Mouse (Mus musculus) CD8-positive naive resting alpha-beta T cell, adult 57 days (primary cell): Measurements from ENCODE around the gene Paics. TPM values are rescaled to one million over a fixed set of nuclear protein-coding genes. Genes with fewer than 3 reads are reported as not detected.

ENCODE experiments used
- total RNA-seq: library from RNA; stranded (reverse); gene quantifications from one replicate; pipeline ENCODE4 v1.2.4, GENCODE M21; 2023

Paics gene
- total RNA-seq: 94.5 TPM

DNA sequence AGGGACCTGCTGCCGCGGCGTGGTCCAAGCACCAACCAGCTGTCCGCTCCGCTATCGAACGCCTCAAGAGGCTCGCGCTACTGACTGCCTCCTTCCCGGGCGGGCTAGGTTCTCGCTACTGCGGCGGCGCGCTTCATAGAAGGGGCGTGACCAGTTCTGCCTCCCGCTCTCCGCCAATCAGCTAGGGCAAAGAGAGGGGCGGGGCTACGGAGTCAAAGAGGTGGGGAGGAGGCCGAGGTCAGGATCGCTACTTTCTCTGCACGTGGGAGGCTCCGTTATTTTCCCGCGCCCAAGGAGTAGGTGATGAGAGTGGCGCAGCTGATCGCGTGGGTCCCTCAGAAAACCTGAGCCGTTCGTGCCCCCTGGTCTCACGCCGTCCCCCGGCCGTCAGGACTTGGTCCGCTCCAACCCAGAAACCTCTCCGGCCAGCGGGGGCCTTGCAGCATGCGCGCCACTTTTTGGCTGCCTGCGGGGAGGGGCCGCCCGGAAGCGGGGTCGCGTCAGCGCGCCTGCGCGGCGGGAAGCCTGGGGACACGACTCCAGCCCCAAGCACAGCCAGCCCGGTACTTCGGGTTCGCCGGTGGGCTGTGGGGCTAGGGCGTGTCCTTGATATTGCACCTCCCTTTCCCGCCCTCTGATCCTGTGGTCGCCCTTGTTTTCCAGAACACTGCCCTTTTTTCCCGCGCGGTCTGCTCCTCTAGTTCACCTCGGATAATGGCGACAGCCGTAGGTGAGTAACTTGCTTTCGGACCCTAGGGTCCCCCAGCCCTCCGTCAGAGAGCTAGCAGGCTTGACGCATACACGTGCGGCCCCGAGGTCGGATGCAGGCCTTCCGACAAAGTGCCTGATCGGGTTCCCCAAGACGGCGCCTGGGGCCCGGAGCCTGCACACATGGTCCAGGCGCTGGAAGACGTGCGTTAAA, at the start of gene Paics, which contains the start of gene Ppat:
TSS of gene Paics (plus strand) at position 202 of the 922 bp plus-strand sequence.
TSS of gene Ppat (minus strand) at position 473 of the 922 bp plus-strand sequence.

DNA sequence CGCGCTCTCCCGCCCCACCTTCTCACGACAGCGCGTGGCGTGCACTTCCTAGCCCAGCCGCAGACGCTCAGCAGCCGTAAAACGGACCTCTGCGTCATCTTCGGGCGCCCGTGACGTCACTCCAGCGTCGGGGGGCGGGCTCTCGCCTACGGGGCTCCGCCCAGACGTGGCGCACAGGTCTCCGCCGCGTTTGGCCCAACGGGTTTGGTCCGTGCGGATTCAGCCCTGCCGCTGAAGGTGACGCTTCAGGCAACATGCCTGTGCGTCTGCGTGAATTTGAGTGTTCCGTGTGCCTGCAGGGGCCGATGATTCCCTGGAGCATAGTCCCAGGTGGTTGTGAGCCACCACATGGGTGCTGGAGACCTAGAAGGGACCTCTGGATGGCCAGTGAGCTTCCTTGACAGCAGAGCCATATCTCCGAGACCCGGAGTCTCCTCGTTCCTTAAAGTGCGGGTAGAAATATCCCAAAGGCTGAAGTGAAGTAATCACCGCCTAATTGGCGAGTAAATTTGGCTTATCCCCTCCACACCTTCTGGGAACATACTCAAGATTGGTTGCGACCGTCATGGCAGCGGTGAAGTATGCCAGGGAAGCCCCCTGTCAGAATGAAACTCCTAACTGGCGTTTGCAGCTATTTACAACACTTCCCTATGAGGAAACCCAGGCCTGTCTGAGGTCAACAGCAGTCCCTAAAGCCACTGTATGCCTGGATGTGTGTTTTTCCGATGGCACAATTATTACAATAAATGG, 45.5 kb upstream of the Paics start, which contains the start of gene Aasdh:
TSS of gene Aasdh (minus strand) at position 110 of the 750 bp plus-strand sequence.

DNA sequence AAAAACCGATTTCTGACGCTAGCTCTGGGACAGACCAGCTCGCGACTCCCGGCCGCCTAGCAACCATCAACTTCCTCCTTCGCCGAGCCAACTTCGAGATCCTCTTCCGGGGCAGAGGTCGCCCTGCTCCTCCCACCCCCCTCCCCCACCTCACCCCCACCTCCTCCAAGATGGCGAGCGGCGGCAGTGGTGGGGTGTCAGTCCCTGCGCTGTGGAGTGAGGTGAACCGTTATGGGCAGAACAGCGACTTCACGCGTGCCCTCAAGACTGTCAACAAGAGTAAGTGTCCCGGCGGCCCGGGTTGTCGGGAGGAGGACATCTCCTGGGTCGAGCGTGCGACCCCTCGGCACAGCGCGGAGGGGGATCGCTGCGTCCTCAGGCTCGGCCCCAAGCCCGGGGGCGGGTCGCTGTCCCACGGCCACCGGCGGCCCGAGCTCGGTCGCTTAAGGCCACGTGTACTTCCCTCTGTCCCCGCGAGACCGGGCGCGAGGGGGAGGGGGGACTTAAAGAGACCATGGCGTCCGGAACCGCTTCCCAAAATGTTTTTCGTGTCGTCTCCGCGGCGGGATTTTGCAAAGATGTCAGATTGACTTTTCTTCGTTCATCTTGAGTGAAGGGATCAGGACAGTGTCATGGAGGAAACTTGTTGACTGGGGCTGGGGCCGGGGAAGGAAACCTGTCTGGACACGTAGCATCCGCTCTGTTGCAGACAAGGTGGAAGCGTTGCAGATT, 23.6 kb downstream of the Paics start, which contains the start of gene Srp72:
TSS of gene Srp72 (plus strand) at position 130 of the 732 bp plus-strand sequence.

DNA sequence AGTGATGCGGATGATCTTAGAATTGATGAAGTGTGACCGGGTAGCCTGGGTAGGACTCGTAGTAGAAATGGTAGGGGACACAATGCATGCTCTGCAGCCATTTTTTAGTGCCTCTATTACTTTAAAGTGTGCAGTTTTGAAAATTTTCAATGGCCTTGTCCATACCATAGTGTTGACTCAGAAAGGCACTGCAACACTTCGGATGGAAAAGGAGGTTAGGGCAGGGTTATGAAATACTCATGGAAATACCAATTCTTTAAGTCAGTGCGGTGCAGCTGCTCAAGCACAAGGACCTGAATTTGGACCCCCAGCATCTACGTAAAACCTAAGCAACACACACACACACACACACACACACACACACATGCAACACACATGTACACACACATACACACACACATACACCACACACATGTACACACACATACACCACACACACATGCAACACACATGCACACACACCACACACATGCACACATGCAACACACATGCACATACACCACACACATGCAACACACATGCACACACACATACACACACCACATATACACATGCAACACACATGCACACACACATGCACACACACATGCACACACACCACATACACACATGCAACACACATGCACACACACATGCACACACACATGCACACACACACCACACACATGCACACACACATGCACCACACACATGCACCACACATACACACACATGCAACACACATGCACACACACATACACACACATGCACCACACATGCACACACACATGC, 53.1 kb downstream of the Paics start, which contains the start of gene Arl9:
TSS of gene Arl9 (plus strand) at position 5 of the 771 bp plus-strand sequence.

GRCm38 (mm10) chr5:77015544-77016482, 64.7 kb downstream of the Paics start, which contains the start of gene Thegl:
Thegl (plus strand) TSS chr5:77016023.

Other genes with a start within 250 kb of the Paics start
- gene Aasdh, start 45.8 kb upstream of the Paics start, total RNA-seq: 25.3 TPM
- 25.7 TPM for gene Ppat, start 271 bp downstream of the Paics start, total RNA-seq
- gene Srp72, start 23.4 kb downstream of the Paics start, total RNA-seq: 144 TPM
- gene Arl9, start 52.7 kb downstream of the Paics start, total RNA-seq: 1.6 TPM
- gene Thegl, start 64.7 kb downstream of the Paics start, total RNA-seq: not detected
- gene Hopx, start 163.8 kb downstream of the Paics start, total RNA-seq: 29.4 TPM